Mouse (Mus musculus): Measurements from ENCODE around the gene Mul1. TPM values are rescaled to one million over a fixed set of nuclear protein-coding genes. Genes with fewer than 3 reads are reported as not detected.

Gene Mul1
- polyA plus RNA-seq, 1 experiment from 2014 or later = 20.1 TPM

DNA sequence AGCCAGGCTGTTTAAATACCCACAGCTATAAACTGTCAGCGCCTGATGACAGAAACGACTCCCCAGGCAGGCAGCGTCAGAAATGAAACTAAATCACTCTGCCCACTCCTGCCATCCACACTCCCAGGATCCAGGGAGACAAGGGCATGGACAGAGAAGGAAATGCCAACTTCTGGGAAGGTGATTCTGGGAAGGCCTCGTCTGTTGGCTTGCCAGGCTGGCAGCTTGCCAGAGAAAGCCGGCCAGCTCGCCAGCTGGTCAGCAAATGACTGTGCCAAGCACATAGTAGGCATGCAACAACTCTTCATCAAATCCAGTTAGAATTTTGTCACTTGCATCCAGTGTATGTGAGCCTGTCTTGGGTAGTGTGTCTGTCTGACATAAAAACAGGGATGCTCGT, 36.8 kb downstream of the Mul1 start:
- H3K27ac ChIP-seq (ENCODE audit: low read depth) = no peak overlapping the region
- H3K27me3 ChIP-seq (replicated peaks; ENCODE audit: control insufficient read depth, insufficient read depth, low read length) = no peaks in the 10 kb centered on the region
- no peak for ATAC-seq (replicated peaks; ENCODE audit: low FRiP score, low TSS enrichment, low read depth)
- no peaks in the 10 kb centered on the region for H3K36me3 ChIP-seq (ENCODE audit: control insufficient read depth, insufficient read depth, low read length)
- 0 out of 2 replicates have a peak overlapping the region, but pooled peaks have one; percentile 13 for H3K4me2 ChIP-seq (ENCODE audit: low read length)
- WGBS = 35% methylated on average over 7 of the region's 7 CpGs
- H3K9ac ChIP-seq (ENCODE audit: low read length) = no peak overlapping the region
- H3K9me3 ChIP-seq (ENCODE audit: control insufficient read depth, low read length) = no peaks in the 10 kb centered on the region
- H3K4me1 ChIP-seq (replicated peaks; ENCODE audit: control insufficient read depth, insufficient read depth, low read length) = peaks cover 30% of the 10 kb centered on the region
- no peak for DNase-seq (ENCODE audit: low spot score)
- no peak overlapping the region for H3K4me3 ChIP-seq (ENCODE audit: low read depth, low read length)

- Histone ChIP-seq H3K36me3 (ENCODE audit: control insufficient read depth, insufficient read depth, low read length) (no peaks in the 10 kb centered on the region), H3K4me2 (ENCODE audit: low read length) (no peak overlapping the region), H3K27me3 (replicated peaks; ENCODE audit: control insufficient read depth, insufficient read depth, low read length) (no peaks in the 10 kb centered on the region), H3K9me3 (ENCODE audit: control insufficient read depth, low read length) (no peaks in the 10 kb centered on the region), H3K4me3 (ENCODE audit: low read depth, low read length) (no peak overlapping the region), H3K9ac (ENCODE audit: low read length) (no peak overlapping the region), H3K4me1 (replicated peaks; ENCODE audit: control insufficient read depth, insufficient read depth, low read length) (peaks cover 7% of the 10 kb centered on the region), H3K27ac (ENCODE audit: low read depth) (no peak overlapping the region)
- no peak for DNase-seq (ENCODE audit: low spot score)
- 73% methylated on average over 7 of the region's 7 CpGs for WGBS
- no peak for ATAC-seq (replicated peaks; ENCODE audit: low FRiP score, low TSS enrichment, low read depth)
Measured at GRCm38 (mm10) chr4:138479595-138479994, 45.1 kb downstream of the Mul1 start.

DNA sequence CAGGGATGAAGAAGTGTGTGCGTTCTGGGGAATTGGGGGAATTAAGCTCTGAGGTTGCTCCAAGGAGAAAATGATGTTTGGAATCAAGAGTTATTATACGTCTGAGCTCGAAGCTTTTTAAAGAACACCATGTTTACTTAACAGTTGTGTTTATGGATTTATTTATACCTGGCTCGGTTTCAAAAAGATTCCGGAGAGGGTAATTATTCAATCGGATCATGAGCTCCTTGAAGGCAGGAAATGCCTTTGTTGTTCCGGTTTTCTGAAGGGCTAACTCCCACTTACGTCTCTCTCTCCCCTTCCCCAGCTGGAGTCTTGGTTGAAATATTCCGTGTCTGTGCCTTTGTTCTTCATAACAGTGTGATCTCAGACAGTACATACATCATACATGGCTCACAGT, 46.5 kb downstream of the Mul1 start:
- Histone ChIP-seq H3K9ac (ENCODE audit: low read length) (no peak overlapping the region), H3K4me1 (replicated peaks; ENCODE audit: control insufficient read depth, insufficient read depth, low read length) (peaks cover 10% of the 10 kb centered on the region), H3K27me3 (replicated peaks; ENCODE audit: control insufficient read depth, insufficient read depth, low read length) (no peaks in the 10 kb centered on the region), H3K4me2 (ENCODE audit: low read length) (no peak overlapping the region; the same call in 1 of the 2 replicates), H3K4me3 (ENCODE audit: low read depth, low read length) (no peak overlapping the region), H3K36me3 (ENCODE audit: control insufficient read depth, insufficient read depth, low read length) (no peaks in the 10 kb centered on the region), H3K9me3 (ENCODE audit: control insufficient read depth, low read length) (no peaks in the 10 kb centered on the region), H3K27ac (ENCODE audit: low read depth) (no peak overlapping the region)
- whole genome bisulfite sequencing = 28% methylated on average over 9 of the region's 9 CpGs
- ATAC-seq (replicated peaks; ENCODE audit: low FRiP score, low TSS enrichment, low read depth) (no peak), DNase-seq (ENCODE audit: low spot score) (no peak)

GRCm38 (mm10) chr4:138482721-138483120, 48.2 kb downstream of the Mul1 start:
- Histone ChIP-seq H3K4me1 (replicated peaks; ENCODE audit: control insufficient read depth, insufficient read depth, low read length) (peaks cover 12% of the 10 kb centered on the region), H3K36me3 (ENCODE audit: control insufficient read depth, insufficient read depth, low read length) (no peaks in the 10 kb centered on the region), H3K27ac (ENCODE audit: low read depth) (no peak overlapping the region), H3K9me3 (ENCODE audit: control insufficient read depth, low read length) (no peaks in the 10 kb centered on the region), H3K9ac (ENCODE audit: low read length) (no peak overlapping the region), H3K27me3 (replicated peaks; ENCODE audit: control insufficient read depth, insufficient read depth, low read length) (no peaks in the 10 kb centered on the region), H3K4me3 (ENCODE audit: low read depth, low read length) (no peak overlapping the region), H3K4me2 (ENCODE audit: low read length) (no peak overlapping the region)
- WGBS = 53% methylated on average over 8 of the region's 8 CpGs
- no peak for DNase-seq (ENCODE audit: low spot score)
- ATAC-seq (replicated peaks; ENCODE audit: low FRiP score, low TSS enrichment, low read depth) = no peak

GRCm38 (mm10) chr4:138488241-138488640, 53.8 kb downstream of the Mul1 start:
- H3K4me2 ChIP-seq (ENCODE audit: low read length) = no peak overlapping the region
- no peak overlapping the region for H3K27ac ChIP-seq (ENCODE audit: low read depth)
- no peaks in the 10 kb centered on the region for H3K27me3 ChIP-seq (replicated peaks; ENCODE audit: control insufficient read depth, insufficient read depth, low read length)
- no peak overlapping the region for H3K4me3 ChIP-seq (ENCODE audit: low read depth, low read length)
- no peaks in the 10 kb centered on the region for H3K36me3 ChIP-seq (ENCODE audit: control insufficient read depth, insufficient read depth, low read length)
- H3K9ac ChIP-seq (ENCODE audit: low read length) = no peak overlapping the region
- H3K9me3 ChIP-seq (ENCODE audit: control insufficient read depth, low read length) = no peaks in the 10 kb centered on the region
- peaks cover 12% of the 10 kb centered on the region; the same call in 1 of the 2 replicates for H3K4me1 ChIP-seq (replicated peaks; ENCODE audit: control insufficient read depth, insufficient read depth, low read length)
- DNase-seq (ENCODE audit: low spot score) = no peak
- WGBS = 71% methylated on average over 8 of the region's 8 CpGs
- ATAC-seq (replicated peaks; ENCODE audit: low FRiP score, low TSS enrichment, low read depth) = no peak

DNA sequence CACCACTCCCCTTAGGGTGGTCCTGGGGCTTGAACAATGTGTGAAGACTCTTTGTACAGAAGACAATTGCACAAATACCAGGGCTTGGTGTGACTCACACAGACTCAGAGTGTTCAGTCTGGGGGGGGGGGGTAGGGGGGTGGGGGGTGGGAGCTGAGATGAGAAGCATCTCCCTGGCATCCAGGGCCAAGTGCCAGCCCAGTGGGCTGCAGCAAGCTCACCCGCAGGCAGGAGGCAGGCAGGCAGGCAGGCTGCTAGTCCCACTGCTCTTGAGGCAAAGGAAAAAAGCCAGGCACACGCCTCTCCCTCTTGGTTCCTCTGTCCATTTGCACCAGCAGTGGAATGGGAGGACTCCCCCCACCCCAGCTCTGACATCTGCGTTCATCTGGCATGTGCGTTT, 56.6 kb downstream of the Mul1 start:
- Histone ChIP-seq H3K4me2 (ENCODE audit: low read length) (no peak overlapping the region), H3K9ac (ENCODE audit: low read length) (no peak overlapping the region), H3K4me1 (replicated peaks; ENCODE audit: control insufficient read depth, insufficient read depth, low read length) (peaks cover 34% of the 10 kb centered on the region), H3K27me3 (replicated peaks; ENCODE audit: control insufficient read depth, insufficient read depth, low read length) (no peaks in the 10 kb centered on the region), H3K27ac (ENCODE audit: low read depth) (no peak overlapping the region), H3K36me3 (ENCODE audit: control insufficient read depth, insufficient read depth, low read length) (no peaks in the 10 kb centered on the region), H3K9me3 (ENCODE audit: control insufficient read depth, low read length) (no peaks in the 10 kb centered on the region), H3K4me3 (ENCODE audit: low read depth, low read length) (no peak overlapping the region)
- WGBS = 84% methylated on average over 4 of the region's 4 CpGs
- no peak for ATAC-seq (replicated peaks; ENCODE audit: low FRiP score, low TSS enrichment, low read depth)
- no peak for DNase-seq (ENCODE audit: low spot score)

Other genes with a start within 250 kb of the Mul1 start
- gene Hp1bp3, start 218.4 kb upstream of the Mul1 start, polyA plus RNA-seq (2014; fragmentation: Nextera tagmentation; extraction: Ambion mirVana) = 154 and 158 TPM in 2 replicates
- 1.0 and 1.2 TPM in 2 replicates for gene Sh2d5, start 184.3 kb upstream of the Mul1 start, polyA plus RNA-seq (2014; fragmentation: Nextera tagmentation; extraction: Ambion mirVana)
- 0.69 and 1.0 TPM in 2 replicates for gene Kif17, start 184.2 kb upstream of the Mul1 start, polyA plus RNA-seq (2014; fragmentation: Nextera tagmentation; extraction: Ambion mirVana)
- gene Ddost, start 129.9 kb upstream of the Mul1 start, polyA plus RNA-seq (2014; fragmentation: Nextera tagmentation; extraction: Ambion mirVana) = 348 and 351 TPM in 2 replicates
- gene Pink1, start 108.4 kb upstream of the Mul1 start, polyA plus RNA-seq (2014; fragmentation: Nextera tagmentation; extraction: Ambion mirVana) = 19.3 and 20.5 TPM in 2 replicates
- gene Cda, start 66.7 kb upstream of the Mul1 start, polyA plus RNA-seq (2014; fragmentation: Nextera tagmentation; extraction: Ambion mirVana) = 12.3 and 17.5 TPM in 2 replicates
- gene Fam43b, start 38.1 kb upstream of the Mul1 start, polyA plus RNA-seq (2014; fragmentation: Nextera tagmentation; extraction: Ambion mirVana) = 0.07 TPM in 2 replicates
- gene Camk2n1, start 19.6 kb downstream of the Mul1 start, polyA plus RNA-seq (2014; fragmentation: Nextera tagmentation; extraction: Ambion mirVana) = 5.3 and 5.9 TPM in 2 replicates
- gene Vwa5b1, start 201.2 kb downstream of the Mul1 start, polyA plus RNA-seq (2014; fragmentation: Nextera tagmentation; extraction: Ambion mirVana) = 0.11 and 0.26 TPM in 2 replicates

Data from intestine, embryonic 14.5 days (tissue).